Mouse (Mus musculus) v-Abl transformed pro-B cells (cell line): ENCODE data around the gene Olfr156.
"Not testable (repeated sequence)": the region's sequence is repeated elsewhere in the genome, so short reads cannot be mapped to it uniquely, and the experiment has no call there.

Experiments used
- in situ Hi-C, 2 experiments: fragments of 400-800 bp; cut with MboI; formaldehyde crosslinking; loops; one replicate each; pipeline ENCODE4 v1.15.1; 2025; ENCODE audit not compliant: unreplicated experiment in 2 of 2

The Olfr156 gene

DNA sequence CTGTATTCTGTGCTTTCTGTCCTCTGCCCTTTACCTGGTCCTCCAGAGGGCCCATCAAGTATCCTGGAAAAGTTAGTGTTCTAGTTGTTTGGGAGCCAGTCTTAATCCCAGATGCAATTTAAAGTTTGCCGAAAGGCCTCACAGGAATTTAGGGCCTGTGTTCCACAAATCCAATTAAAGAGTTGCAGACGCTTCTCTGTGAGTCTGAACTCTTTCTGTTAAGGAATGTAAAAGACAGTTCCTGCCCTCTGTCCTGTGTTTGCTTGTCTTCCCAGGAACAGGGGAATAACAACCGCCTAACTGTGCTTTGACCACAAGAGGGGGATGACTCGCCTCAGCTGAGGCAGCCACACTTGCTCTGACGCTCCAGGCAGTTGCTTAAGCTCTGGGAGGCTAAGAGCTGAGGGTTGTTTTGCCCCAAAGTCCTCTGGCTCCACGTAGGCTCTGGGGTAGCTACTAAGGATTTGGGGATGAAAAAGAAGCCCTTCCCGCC is at the start of gene Olfr156:
TSS of gene Olfr156 (minus strand) at position 51 of the 493 bp plus-strand sequence.
- in situ Hi-C loops: no loop called here

DNA sequence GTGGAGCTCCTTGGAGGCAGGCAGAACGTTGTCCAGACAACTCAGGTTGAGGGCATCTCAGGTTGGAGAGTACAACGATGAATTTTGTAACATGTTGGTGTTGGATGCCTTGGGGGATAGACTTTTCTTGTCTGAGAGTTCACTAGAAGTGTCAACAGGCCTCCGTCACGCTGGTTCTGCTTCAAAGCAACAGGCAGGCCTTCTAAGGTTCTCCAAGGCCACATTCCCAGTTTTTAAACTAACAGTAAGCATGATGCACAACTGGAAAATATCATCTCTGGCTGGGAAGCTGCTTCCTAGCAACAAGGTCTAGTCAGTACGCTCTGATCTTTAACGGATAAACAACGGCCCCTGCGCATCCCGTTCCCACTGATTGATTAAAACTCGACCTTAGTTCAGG is 46.1 kb upstream of the Olfr156 start:
- in situ Hi-C loops: loop anchor here (10.0 to 25.0 kb wide), 4 partner anchors 258 to 458 kb away; partner anchors contain the start of gene Fam166b (in 1 of the 2)

DNA sequence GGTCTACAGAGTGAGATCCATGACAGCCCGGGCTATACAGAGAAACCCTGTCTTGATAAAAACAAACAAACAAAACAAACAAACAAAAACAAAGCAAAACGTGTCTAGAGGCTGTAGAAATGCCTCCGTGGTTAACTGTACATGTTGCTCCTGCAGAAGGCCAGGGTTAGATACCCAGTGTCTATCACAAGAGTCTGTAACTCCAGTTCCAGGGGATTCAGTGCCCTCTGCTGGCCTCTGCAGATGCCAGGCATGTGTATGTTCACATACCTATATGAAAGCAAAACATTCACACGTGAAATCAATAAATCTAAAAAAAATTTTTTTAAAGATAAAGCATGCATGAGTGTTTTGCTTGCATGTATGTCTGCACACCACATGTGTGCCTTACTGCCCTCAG is 39.6 kb upstream of the Olfr156 start:
- in situ Hi-C loops: loop anchor here (10.0 to 25.0 kb wide), 4 partner anchors 251 to 451 kb away; partner anchors contain the start of gene Fam166b (in 1 of the 2)

DNA sequence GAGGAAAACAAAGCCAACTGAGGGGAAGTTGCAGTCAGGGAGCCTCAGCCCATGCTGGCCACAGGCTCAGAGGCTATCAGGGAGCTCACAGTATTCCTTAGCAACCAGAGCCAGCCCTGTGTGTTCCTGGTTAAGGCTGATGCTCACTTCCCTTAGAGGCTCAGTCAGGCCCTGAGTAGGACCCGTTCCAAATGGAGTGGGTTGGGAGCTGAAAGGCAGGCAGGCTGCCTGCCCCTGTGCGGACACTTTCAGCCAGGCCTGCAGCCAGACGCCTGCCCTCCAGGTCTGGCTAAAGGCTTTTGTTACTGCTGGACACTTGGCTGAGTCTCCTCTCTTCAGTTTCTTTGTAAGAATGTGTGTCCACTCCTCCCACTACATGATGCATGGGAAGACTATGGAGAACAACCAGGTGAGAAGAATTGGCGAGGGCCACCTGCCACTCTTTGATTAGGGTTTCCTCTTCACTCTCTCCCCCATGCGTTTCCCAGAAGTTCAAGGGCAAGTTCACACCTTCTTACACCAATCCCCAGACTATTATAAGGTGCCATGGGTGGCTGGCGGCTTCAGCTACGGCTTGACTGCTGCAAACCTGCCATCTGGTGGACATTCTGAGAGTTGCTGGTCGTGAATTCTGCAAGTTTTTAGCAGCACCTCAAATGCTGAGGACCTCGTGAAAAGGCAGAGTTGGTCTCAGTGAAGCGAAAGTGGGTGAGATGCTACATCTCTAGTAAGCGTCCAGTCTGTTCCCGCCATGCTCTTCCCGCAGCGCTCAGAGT is 37.2 kb upstream of the Olfr156 start:
- in situ Hi-C loops: loop anchor here (10.0 to 25.0 kb wide), 4 partner anchors 249 to 449 kb away; partner anchors contain the start of gene Fam166b (in 1 of the 2)

DNA sequence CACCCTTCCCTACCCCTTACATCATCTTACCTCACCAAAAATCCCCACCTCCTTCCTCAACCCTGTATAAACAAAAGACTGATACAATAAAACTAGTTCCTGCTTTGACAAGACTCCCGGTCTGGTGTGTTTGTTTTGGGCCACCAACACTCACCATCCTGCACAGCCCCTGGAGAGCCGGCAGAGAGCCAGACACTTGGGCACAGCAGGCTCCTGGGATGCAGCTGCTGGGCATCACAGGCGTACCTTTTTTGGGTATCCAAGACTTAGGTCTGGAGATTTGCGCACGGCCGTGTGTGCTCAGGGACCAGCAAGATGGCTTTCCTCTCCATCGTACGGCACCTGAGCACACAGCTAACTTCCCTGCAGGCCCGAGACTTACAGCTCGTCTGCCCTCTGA is 36.2 kb upstream of the Olfr156 start:
- in situ Hi-C loops: loop anchor here (5.0 to 25.0 kb wide), 6 partner anchors 113 to 785 kb away; partner anchors contain the start of gene Fam166b (in 1 of the 2)

DNA sequence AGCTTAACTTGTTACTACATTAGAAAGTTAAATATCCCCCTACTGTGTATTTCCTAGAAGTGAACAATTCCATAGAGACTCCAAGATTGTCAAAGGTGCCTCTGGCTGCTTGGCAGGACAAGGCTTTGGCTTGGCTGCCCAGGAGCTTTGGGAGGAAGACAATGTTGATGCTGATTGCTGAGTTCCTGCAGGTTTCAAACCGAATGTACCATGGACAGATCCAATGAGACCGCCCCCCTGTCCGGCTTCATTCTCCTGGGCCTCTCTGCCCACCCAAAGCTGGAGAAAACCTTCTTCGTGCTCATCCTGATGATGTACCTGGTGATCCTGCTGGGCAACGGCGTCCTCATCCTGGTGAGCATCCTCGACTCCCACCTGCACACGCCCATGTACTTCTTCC is 30.4 kb upstream of the Olfr156 start:
- in situ Hi-C loops: loop anchor here (10.0 to 25.0 kb wide), 4 partner anchors 242 to 779 kb away; no protein-coding TSS in a partner anchor

DNA sequence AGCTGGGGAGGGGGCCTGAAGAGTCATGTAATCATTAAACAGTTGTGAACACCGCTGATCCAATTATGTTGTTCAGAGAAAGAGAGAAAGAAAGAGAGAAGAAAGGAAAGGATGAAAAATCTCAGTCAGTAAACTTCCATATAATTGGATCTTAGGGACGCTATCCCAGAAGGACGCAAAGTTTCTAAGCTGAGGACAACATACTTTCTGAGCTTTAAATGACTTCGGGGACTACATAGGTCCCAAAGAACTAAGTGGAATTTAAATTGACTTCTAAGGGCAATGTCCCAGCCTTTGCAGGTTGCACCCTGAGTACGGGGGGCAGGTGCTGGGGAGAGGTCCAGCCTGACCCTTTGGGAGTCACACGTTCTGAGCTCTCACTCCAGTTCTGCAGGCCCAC is 27.6 kb upstream of the Olfr156 start, which contains the start of gene Olfr155:
TSS of gene Olfr155 (plus strand) at position 301 of the 400 bp plus-strand sequence.
- in situ Hi-C loops: loop anchor here (10.0 to 25.0 kb wide), 4 partner anchors 239 to 776 kb away; no protein-coding TSS in a partner anchor

DNA sequence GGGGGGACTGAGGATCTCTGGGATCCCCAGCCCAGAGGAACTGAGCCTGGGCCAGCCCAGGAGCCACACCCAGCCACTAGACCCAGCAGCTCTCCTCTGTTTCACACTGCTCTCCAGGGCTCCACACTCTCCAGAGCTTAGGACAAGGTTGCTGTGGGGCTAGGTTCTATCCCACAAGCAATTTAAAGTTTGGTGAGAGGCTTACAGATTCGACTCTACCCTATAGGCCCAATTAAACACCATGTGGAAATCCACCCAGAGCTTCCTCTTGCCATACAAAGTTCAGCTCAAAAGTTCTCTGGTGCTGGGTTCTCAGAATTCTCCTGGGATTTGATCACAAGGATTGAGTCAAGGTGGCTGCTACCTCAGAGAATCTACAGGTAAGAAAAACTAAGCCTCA is 16.4 kb upstream of the Olfr156 start, which contains the start of gene Olfr157:
TSS of gene Olfr157 (minus strand) at position 101 of the 400 bp plus-strand sequence.
- in situ Hi-C loops: no loop called here

DNA sequence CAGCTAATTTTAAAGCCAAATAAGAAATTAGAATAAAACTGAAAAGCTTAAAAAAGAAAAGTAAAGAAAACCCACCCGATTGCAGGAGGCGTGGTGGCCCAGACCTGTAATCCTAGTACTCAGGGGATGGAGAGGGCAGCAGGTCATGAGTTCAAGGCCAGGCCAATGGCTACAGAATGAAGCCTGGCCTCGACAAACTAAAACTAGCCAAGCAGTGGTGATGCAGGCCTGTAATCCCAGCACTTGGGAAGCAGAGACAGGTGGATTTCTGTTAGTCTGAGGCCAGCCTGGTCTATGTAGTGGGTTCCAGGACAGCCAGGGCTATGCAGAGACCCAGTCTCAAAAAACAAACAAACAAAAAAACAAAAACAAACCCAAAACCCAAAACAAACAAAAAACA is 14.6 kb upstream of the Olfr156 start:
- in situ Hi-C loops: no loop called here

DNA sequence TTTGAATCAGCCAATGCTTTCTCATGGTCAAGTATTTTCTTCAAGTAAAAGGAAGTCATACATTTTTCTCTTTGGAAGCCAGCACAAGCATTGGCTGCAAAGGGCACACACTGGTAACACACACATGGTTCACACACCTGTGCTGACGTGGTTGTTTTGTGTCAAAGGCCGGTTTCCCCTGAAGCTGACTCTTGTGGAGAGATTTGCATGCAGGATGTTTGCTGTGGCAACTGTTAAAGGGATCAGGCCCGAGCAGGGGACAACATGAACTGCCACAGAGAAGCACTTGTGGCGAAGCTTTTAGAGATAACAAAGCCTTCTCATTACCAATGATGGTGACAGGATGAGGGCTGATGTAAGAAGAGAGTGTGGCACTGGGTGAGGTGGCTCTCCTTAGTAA is 11.1 kb upstream of the Olfr156 start:
- in situ Hi-C loops: no loop called here

DNA sequence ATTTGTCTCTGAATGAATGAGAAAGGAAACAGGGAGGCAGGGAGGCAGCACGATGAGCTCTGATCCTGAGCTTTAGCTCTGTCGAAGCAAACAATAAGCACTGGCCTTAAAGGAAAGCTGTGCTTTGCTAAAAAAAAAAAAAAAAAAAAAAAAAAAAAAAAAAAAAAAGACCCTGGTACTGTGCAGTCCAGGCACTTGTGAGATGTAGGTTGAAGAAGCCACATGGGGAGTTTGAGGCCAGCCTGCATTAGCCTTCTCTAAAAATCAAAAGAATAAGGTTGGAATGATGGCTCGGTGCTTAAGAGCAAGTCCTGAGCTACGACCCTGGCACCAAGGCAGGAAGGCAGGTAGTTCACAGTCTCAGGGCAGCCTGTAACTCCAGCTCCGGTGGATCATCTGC is 10.1 kb upstream of the Olfr156 start:
- in situ Hi-C loops: no loop called here

DNA sequence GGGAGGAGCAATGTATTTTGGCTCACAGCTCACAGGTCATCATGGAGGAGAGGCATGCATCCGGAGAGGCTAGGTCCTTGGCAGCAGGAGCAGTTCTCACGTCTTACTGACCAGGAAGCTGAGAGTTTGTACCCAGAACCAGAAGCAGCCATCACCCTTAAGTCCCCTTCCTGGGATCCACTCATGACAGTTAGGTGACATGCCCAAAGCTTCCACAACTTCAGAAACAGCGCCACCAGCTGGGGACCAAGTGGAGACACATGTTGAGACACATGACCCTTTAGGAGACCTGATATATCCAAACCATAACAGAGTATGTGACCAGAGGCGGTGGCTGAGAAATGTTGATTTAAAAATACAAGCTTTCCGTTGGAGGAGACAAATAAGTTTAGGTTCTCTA is 8.3 kb upstream of the Olfr156 start:
- in situ Hi-C loops: no loop called here

DNA sequence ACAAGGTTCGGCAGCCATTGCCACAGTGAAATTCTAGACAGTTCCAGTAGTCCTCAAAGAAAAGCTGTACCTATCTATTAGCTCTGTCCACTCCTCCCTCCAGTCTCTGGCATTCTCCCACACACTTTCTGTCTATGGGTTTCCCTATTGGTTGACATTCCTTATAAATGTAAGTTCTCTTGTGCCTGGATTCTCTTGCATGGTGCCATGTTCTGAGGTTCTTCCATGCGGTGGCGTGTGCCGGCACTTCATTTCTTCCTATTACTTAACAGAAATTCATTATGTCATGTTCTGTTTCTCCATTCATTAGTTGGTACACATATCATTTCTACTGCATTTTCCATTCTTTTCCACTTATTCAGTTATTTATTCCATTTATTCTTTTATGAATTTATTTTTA is 5.1 kb upstream of the Olfr156 start:
- in situ Hi-C loops: no loop called here

DNA sequence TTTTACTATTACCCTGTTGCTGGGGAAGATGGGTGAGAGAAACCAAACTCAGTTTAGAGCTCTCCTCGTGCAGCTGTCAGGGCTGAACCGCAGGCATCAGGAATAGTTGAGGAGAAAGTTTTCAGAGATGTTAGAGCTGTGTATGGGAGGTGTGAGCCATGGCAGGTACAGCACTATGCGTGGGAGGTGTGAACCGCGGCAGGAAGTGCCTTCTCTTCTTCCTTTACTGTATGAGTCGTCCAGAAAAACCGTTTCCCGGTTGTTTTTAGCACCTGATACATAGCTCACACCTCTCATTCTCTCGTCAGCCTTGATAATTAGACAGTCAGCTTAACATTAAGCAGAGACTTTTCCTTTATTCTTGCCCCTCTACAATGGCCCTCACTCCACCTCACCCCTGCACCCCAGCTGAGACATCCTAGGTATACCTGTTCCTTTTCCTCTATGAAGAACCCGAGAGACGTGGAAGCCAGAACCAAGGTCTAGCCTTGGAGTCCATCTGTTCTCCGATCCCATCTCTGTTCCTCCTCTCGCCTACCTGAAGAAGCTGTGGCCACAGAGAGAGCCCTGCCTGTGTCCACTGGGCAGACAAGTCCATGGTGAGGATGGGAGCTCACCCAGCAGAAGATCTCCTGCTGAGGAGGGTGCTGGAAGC is 672 bp downstream of the Olfr156 start:
- in situ Hi-C loops: no loop called here

DNA sequence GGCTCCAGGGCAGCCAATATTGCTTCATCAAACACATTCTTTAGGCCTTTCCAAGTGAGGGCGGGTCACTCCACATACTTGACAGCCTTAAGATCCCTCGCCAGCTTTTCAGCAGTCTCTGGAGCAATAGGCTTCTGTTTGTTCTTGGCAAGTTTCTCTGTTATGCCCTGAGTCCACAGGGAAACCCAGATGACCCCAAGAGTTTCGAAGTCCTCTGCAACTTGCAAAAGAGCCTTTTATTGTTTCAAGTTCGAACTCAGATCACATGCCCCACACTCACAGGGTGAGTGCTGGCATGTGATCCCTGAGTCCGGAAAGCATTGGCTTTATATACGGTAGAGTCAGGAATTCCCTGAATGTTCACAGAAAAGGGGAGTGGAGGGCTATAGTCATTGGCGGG is 24.8 kb downstream of the Olfr156 start:
- in situ Hi-C loops: no loop called here

DNA sequence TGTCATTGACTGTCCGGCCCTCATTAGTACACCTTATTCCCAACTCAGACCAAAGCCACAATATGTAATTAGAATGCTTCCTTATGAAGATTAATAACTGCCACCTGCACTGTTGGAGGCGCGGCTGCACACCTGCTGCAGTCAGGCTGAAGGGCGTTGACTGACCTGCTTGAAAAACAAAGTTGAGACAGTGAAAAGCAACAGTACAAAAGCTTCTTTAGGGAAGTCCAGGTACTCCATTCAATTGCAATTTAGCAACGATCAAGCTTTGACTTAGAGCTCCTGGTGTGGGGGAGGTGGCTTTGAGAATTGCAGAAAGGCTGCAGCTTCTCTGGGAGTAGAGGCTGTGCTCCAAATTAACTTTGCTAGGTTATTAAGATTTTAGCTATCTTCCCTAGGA is 27.9 kb downstream of the Olfr156 start:
- in situ Hi-C loops: not testable (repeated sequence)

DNA sequence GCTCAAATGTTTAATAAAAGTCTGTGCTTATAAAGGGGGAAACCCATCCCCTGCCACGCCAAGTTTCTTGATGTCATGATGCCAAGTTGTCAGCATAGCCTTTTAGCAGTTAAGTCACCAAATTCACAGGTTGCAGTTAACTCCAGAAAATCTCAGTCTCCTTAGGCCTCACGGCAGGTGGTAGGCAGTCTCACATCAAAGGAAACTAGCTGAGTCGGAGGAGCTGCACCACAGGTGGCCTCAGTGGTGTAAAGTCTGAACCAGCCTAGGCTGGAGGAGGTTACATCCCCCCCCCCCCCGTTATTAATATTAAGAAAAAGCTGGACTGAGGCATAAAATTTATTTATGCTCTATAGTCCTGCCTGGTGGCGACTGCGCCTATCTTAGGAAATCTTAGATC is 28.4 kb downstream of the Olfr156 start:
- in situ Hi-C loops: no loop called here

DNA sequence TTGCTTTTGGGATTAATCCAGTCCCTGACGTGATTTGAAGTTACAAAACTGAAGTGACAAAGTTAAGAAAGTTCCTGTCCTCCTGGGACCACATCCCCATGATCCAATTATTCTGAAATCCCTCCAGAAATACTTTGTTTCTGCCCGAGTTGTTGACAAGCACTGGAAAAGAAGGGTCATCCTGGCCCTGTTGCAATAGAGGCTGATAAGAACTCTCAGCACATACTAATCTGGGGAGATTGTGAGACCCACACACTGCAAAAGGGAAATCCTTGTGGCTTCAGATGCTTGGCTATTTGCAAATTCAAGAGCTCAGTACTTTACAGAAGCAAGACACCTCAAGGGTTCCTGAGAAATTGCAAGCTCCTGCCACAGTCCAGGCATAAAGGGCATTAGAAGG is 51.4 kb downstream of the Olfr156 start:
- in situ Hi-C loops: no loop called here

DNA sequence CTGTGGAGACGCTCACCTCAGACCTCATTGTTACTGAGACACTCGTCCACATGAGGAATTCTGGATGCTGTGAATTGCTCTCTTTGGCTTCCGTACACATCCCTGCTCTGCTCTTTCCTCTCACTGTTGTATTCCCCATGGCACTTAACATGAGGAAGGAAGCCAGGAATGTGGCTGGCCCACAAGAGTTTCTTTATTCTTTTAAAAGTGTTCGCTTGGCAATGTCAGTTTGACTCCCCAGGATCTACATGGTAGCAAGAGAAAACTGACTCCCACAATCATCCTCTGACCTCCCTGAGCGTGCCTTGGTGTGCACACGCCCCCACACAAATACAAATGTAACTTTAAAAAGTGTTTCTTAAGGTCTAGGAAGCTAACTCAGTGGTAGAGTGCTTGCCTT is 52.1 kb downstream of the Olfr156 start:
- in situ Hi-C loops: no loop called here

DNA sequence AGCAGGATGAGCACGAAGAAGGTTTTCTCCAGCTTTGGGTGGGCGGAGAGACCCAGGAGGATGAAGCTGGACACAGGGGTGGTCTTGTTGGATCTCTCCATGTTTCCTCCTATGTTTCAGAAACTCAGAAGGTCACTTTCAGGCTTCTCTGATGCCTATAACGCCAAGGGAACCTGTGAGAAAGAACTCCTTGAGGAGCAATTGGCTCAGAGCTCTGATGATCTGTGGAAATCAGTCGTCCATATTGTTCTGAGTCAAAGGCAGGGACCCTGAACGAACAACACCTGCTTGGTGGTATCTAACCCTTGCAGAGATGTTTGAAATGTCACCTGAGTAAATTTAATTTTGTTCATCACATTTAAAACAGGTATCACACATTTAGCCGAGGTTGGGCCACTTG is 52.8 kb downstream of the Olfr156 start, which contains the start of gene Olfr159:
TSS of gene Olfr159 (minus strand) at position 101 of the 400 bp plus-strand sequence.
- in situ Hi-C loops: no loop called here
